In genomic region chr16:35193357-35193756, GRCm38 (mm10) we compare ENCODE assay signal across 11 mouse cellular contexts. TPM values are rescaled to one million over a fixed set of nuclear protein-coding genes. Genes with fewer than 3 reads are reported as not detected.
A peak's percentile ranks its signal among the peaks of the same experiment; 100 is the strongest.
DNase-seq lines count a peak whose midpoint lies in the region; ATAC-seq lines count a peak whose summit lies in the region.
"Had no signal": no experiment of that assay in that cellular context is flagged by ENCODE, and none has a peak within 500 bp of the region (broad histone marks: within the 10 kb centered on the region; RNA-seq: fewer than 3 reads in every experiment).

No protein-coding gene starts in this region.

- intact Hi-C loops in heart, postnatal 25 days (cut with DNase I) = no loop called here

- no peak for ATAC-seq in heart, embryonic 13.5 days (ENCODE audit: extremely low read depth, insufficient number of reproducible peaks, low FRiP score, low TSS enrichment)
- ATAC-seq in embryonic facial prominence, embryonic 11.5 days (replicated peaks; ENCODE audit: insufficient number of reproducible peaks, low FRiP score, low TSS enrichment, low read depth) = 0 out of 2 replicates have a peak, but pooled peaks have one; percentile 1

- WGBS in heart, embryonic 13.5 days = 26% methylated on average over 3 of the region's 3 CpGs
- 40% methylated on average over 3 of the region's 3 CpGs for whole genome bisulfite sequencing in embryonic facial prominence, embryonic 11.5 days

- H3K27ac ChIP-seq in heart, embryonic 13.5 days (replicated peaks) = peak overlapping the region; percentile 68; the same call in 1 of the 2 replicates
- H3K27ac ChIP-seq in embryonic facial prominence, embryonic 11.5 days (replicated peaks; ENCODE audit: low read depth, low read length) = no peak overlapping the region

- DNase-seq in heart, postnatal 25 days (ENCODE audit: low spot score) = no peak
- peak; percentile 10 for DNase-seq in kidney, postnatal 14 days
- no peak for DNase-seq in kidney, postnatal 10 days
- DNase-seq in ES-CJ7 (ENCODE audit: low read depth, low spot score) = peak; percentile 40
- no peak for DNase-seq in embryonic facial prominence, embryonic 11.5 days (ENCODE audit: low spot score)
- no peak for DNase-seq in frontal cortex, postnatal 10 days (ENCODE audit: low spot score in 2 of 2)
- DNase-seq in yolk sac, embryonic 10.5 days (ENCODE audit: low spot score) = no peak
- DNase-seq: cerebellum, adult 2 months; kidney, adult 9 months; liver had no signal

- peaks cover 55% of the 10 kb centered on the region for H3K4me1 ChIP-seq in heart, embryonic 13.5 days
- peaks cover 8% of the 10 kb centered on the region for H3K4me1 ChIP-seq in embryonic facial prominence, embryonic 11.5 days (ENCODE audit: control insufficient read depth, insufficient read depth, low read length)

- H3K27me3 ChIP-seq in heart, embryonic 13.5 days (replicated peaks) = no peaks in the 10 kb centered on the region
- no peaks in the 10 kb centered on the region for H3K27me3 ChIP-seq in embryonic facial prominence, embryonic 11.5 days (ENCODE audit: control insufficient read depth, insufficient read depth, low read length)

- no peaks in the 10 kb centered on the region for H3K36me3 ChIP-seq in heart, embryonic 13.5 days
- no peaks in the 10 kb centered on the region for H3K36me3 ChIP-seq in embryonic facial prominence, embryonic 11.5 days (replicated peaks; ENCODE audit: control insufficient read depth, insufficient read depth, low read depth, low read length)

- no peaks in the 10 kb centered on the region for H3K9me3 ChIP-seq in heart, embryonic 13.5 days
- no peaks in the 10 kb centered on the region for H3K9me3 ChIP-seq in embryonic facial prominence, embryonic 11.5 days (replicated peaks; ENCODE audit: control insufficient read depth, low read length)

- H3K4me3 ChIP-seq in heart, embryonic 13.5 days = no peak overlapping the region
- no peak overlapping the region for H3K4me3 ChIP-seq in embryonic facial prominence, embryonic 11.5 days (ENCODE audit: low read depth, low read length)

- peak overlapping the region; percentile 47 for H3K9ac ChIP-seq in heart, embryonic 13.5 days
- H3K9ac ChIP-seq in embryonic facial prominence, embryonic 11.5 days (replicated peaks; ENCODE audit: low read length) = no peak overlapping the region

- 0 out of 2 replicates have a peak overlapping the region, but pooled peaks have one; percentile 5 for H3K4me2 ChIP-seq in heart, embryonic 13.5 days
- no peak overlapping the region for H3K4me2 ChIP-seq in embryonic facial prominence, embryonic 11.5 days (ENCODE audit: low read depth, low read length)

RNA-seq across cellular contexts. Expression of gene Adcy5, which starts 38.7 kb away (rescaled TPM):
- 5.4 and 6.1 TPM in 2 replicates for polyA plus RNA-seq in heart, embryonic 13.5 days (2015; fragmentation: Nextera tagmentation; extraction: Ambion mirVana)
- total RNA-seq in heart, postnatal 25 days (2021) = 10 to 100 TPM; 54.8 to 55.3 TPM
- 1.4 and 1.6 TPM in 2 replicates for polyA plus RNA-seq in embryonic facial prominence, embryonic 11.5 days (2014; fragmentation: Nextera tagmentation; extraction: Ambion mirVana)

Comparison
In these comparisons a context has a peak if more than half of its experiments do, and no peak if none do; other contexts are left out.
1. DNase-seq: peak in kidney, postnatal 14 days (single experiment) and ES-CJ7 (single experiment); none in heart, postnatal 25 days (single experiment), kidney, postnatal 10 days (single experiment), embryonic facial prominence, embryonic 11.5 days (single experiment), frontal cortex, postnatal 10 days (0 of 2) and yolk sac, embryonic 10.5 days (single experiment).